9 mouse cellular contexts compared by ENCODE assay signal in the genomic region with DNA sequence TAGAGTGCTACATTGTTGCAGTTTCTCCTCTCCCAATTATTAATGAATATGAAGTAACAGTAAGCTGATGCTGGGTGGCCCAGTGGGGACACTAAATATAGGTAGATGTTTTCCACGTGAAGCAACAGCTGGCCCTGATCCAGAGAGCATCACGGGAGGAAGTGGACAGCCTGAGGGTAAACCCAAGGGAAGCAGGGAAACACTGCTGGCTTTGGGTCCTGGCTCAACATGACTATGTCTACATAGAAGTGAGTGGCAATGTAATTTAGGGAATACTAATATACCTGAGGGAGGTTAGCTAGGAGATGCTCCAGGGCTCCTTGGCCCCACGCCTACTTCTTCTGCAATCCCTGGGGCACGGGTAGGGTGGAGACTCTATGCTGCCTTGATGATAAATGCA.
DNase-seq lines count a peak whose midpoint lies in the region; ATAC-seq lines count a peak whose summit lies in the region.
"Had no signal": no experiment of that assay in that cellular context is flagged by ENCODE, and none has a peak within 500 bp of the region (broad histone marks: within the 10 kb centered on the region; RNA-seq: fewer than 3 reads in every experiment).

No protein-coding gene starts in this region.

- H3K36me3 ChIP-seq in heart, embryonic 16.5 days (ENCODE audit: control insufficient read depth, insufficient read depth): no peaks in the 10 kb centered on the region
- no peaks in the 10 kb centered on the region for H3K36me3 ChIP-seq in midbrain, embryonic 13.5 days
- H3K36me3 ChIP-seq: embryonic facial prominence, embryonic 13.5 days had no signal

- intact Hi-C loops in heart, postnatal 25 days (cut with DNase I): loop anchor here (5.0 kb wide), 1 partner anchor 42 kb away; no protein-coding TSS in a partner anchor

- peak overlapping the region; percentile 46 for H3K4me2 ChIP-seq in heart, embryonic 16.5 days (ENCODE audit: low read depth, low read length)
- H3K4me2 ChIP-seq in midbrain, embryonic 13.5 days (replicated peaks): no peak overlapping the region
- H3K4me2 ChIP-seq: embryonic facial prominence, embryonic 13.5 days had no signal

- peak overlapping the region; percentile 88 for H3K27ac ChIP-seq in heart, embryonic 16.5 days (ENCODE audit: low read length)
- no peak overlapping the region for H3K27ac ChIP-seq in midbrain, embryonic 13.5 days
- H3K27ac ChIP-seq: embryonic facial prominence, embryonic 13.5 days had no signal

- peaks cover 51% of the 10 kb centered on the region for H3K4me1 ChIP-seq in heart, embryonic 16.5 days (ENCODE audit: control insufficient read depth, insufficient read depth, low read length)
- peaks cover 29% of the 10 kb centered on the region for H3K4me1 ChIP-seq in midbrain, embryonic 13.5 days (replicated peaks)

- no peaks in the 10 kb centered on the region for H3K9me3 ChIP-seq in heart, embryonic 16.5 days (replicated peaks; ENCODE audit: control insufficient read depth, low read length)
- no peaks in the 10 kb centered on the region for H3K9me3 ChIP-seq in midbrain, embryonic 13.5 days
- H3K9me3 ChIP-seq: embryonic facial prominence, embryonic 13.5 days had no signal

- DNase-seq in heart, adult 18-20 months: peak; percentile 62 to 78
- DNase-seq in heart, postnatal 25 days (ENCODE audit: low spot score): no peak
- peak; percentile 51 for DNase-seq in 3T3-L1 (ENCODE audit: low read depth, low spot score)
- DNase-seq in cerebellum, postnatal 14 days: peak; percentile 62 to 66
- no peak for DNase-seq in spleen, postnatal 4 days (ENCODE audit: low spot score in 2 of 2)
- DNase-seq in embryo, embryonic 9.5 days (ENCODE audit: extremely low spot score): no peak

- no peak overlapping the region; the same call in 1 of the 2 replicates for H3K9ac ChIP-seq in heart, embryonic 16.5 days (ENCODE audit: low read length)
- no peak overlapping the region for H3K9ac ChIP-seq in midbrain, embryonic 13.5 days (replicated peaks)
- H3K9ac ChIP-seq: embryonic facial prominence, embryonic 13.5 days had no signal

- H3K4me3 ChIP-seq in heart, embryonic 16.5 days (ENCODE audit: low read length): no peak overlapping the region
- H3K4me3 ChIP-seq in midbrain, embryonic 13.5 days (replicated peaks): no peak overlapping the region
- H3K4me3 ChIP-seq: embryonic facial prominence, embryonic 13.5 days had no signal

- no peaks in the 10 kb centered on the region for H3K27me3 ChIP-seq in heart, embryonic 16.5 days (ENCODE audit: control insufficient read depth, insufficient read depth, low read length)
- H3K27me3 ChIP-seq in midbrain, embryonic 13.5 days: no peaks in the 10 kb centered on the region
- H3K27me3 ChIP-seq: embryonic facial prominence, embryonic 13.5 days had no signal

- 30% methylated on average over 4 of the region's 4 CpGs for WGBS in heart, embryonic 16.5 days
- WGBS in midbrain, embryonic 13.5 days: 90% methylated on average over 4 of the region's 4 CpGs

- ATAC-seq in heart, embryonic 16.5 days (replicated peaks; ENCODE audit: extremely low read depth, insufficient read depth, low FRiP score): peak; percentile 57; the same call in 1 of the 2 replicates
- no peak for ATAC-seq in midbrain, embryonic 13.5 days

Comparison
In these comparisons a context has a peak if more than half of its experiments do, and no peak if none do; other contexts are left out.
1. DNase-seq: peak in heart, adult 18-20 months (2 of 2), 3T3-L1 (single experiment) and cerebellum, postnatal 14 days (2 of 2); none in heart, postnatal 25 days (single experiment), spleen, postnatal 4 days (0 of 2) and embryo, embryonic 9.5 days (single experiment).